Mouse (Mus musculus) liver, adult 2 months (tissue): Measurements from ENCODE around the gene Smpd1.

Experiments used
- CTCF ChIP-seq: fragments of 200-500 bp; IDR thresholded peaks from 2 replicates; pipeline ENCODE4 v1.5.1; 2011; ENCODE audit warnings: low read depth, low read length, control low read depth
- POLR2A ChIP-seq: fragments of 200-500 bp; IDR thresholded peaks from 2 replicates; pipeline ENCODE4 v1.6.1; 2011; ENCODE audit warnings: low read length, control low read depth; ENCODE audit not compliant: insufficient read depth; ENCODE audit errors: extremely low read depth

DNA sequence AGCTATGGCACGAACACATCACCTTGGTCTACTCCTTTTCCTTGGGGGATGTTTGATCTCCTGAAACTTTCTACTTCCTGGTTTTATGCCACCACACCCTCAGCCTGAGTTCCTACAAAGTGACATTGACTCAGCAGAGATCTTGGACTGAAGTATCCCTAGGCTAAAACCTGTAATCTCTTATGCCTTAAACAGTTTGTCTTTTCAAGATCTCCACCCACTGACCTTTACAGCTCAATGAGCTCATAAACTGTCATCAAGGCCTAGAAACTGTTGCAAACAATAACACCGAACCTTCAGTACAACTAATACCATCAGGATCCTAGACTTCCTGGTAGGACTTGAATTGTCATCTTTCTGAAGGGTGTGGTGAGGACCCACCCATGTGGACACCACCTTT lies 29.9 kb upstream of the Smpd1 start:
- TF ChIP-seq CTCF (no peak), POLR2A (no peak)
